Mouse (Mus musculus) embryo, embryonic 11 days (tissue): ENCODE measurements at regions not wholly inside any gene's neighbourhood (a gene's known extent, or its start where the extent isn't known, plus 50 kb on each side); places are given as distances from the start of the nearest gene placed in this dataset.

Source experiments
- DNase-seq: peaks from one replicate; pipeline ENCODE4 v3.0.0-alpha.2; 2015

- DNase-seq, result peak; percentile 63
Measured at GRCm38 (mm10) chr12:44674541-44674940, 345.9 kb downstream of the Nrcam start.

GRCm38 (mm10) chr12:44675003-44675402 is 346.3 kb downstream of the Nrcam start:
- DNase-seq, result peak; percentile 34
